Mouse (Mus musculus): ENCODE results near the gene Heg1. TPM values are rescaled to one million over a fixed set of nuclear protein-coding genes. Genes with fewer than 3 reads are reported as not detected.
A peak's percentile ranks its signal among the peaks of the same experiment; 100 is the strongest.

The Heg1 gene
- polyA plus RNA-seq, 1 experiment from 2014 or later = 17.2 TPM

- DNase-seq (ENCODE audit: low spot score) = peak; percentile 81
- no peak overlapping the region for H3K4me3 ChIP-seq (replicated peaks; ENCODE audit: low read depth, low read length)
- H3K9ac ChIP-seq (ENCODE audit: low read depth, low read length) = no peak overlapping the region
- H3K36me3 ChIP-seq (ENCODE audit: insufficient read depth, low read length) = no peaks in the 10 kb centered on the region
- 40% methylated on average over 5 of the region's 5 CpGs for WGBS
- TF ChIP-seq CTCF (IDR thresholded peaks at IDR 0.05; ENCODE audit: low read depth) = peak; percentile 87
- no peaks in the 10 kb centered on the region for H3K4me1 ChIP-seq (replicated peaks; ENCODE audit: insufficient read depth, low read length)
- H3K27ac ChIP-seq = no peak overlapping the region
- H3K27me3 ChIP-seq (ENCODE audit: insufficient read depth, low read length) = no peaks in the 10 kb centered on the region
- H3K4me2 ChIP-seq (ENCODE audit: low read length) = no peak overlapping the region
- ATAC-seq (replicated peaks; ENCODE audit: low FRiP score, low read depth) = no peak
- H3K9me3 ChIP-seq (replicated peaks; ENCODE audit: low read length) = no peaks in the 10 kb centered on the region
These were observed 113.7 kb downstream of the Heg1 start for GRCm38 (mm10) chr16:33797860-33798259.

- Histone ChIP-seq H3K36me3 (ENCODE audit: insufficient read depth, low read length) (no peaks in the 10 kb centered on the region), H3K27ac (no peak overlapping the region), H3K4me2 (ENCODE audit: low read length) (no peak overlapping the region), H3K9ac (ENCODE audit: low read depth, low read length) (no peak overlapping the region), H3K27me3 (ENCODE audit: insufficient read depth, low read length) (no peaks in the 10 kb centered on the region), H3K4me1 (replicated peaks; ENCODE audit: insufficient read depth, low read length) (no peaks in the 10 kb centered on the region), H3K9me3 (replicated peaks; ENCODE audit: low read length) (no peaks in the 10 kb centered on the region), H3K4me3 (replicated peaks; ENCODE audit: low read depth, low read length) (no peak overlapping the region)
- 75% methylated on average over 3 of the region's 3 CpGs for WGBS
- DNase-seq (ENCODE audit: low spot score) = no peak
- peak; percentile 24; the same call in 1 of the 2 replicates for TF ChIP-seq CTCF (IDR thresholded peaks at IDR 0.05; ENCODE audit: low read depth)
- no peak for ATAC-seq (replicated peaks; ENCODE audit: low FRiP score, low read depth)
These were observed 125.8 kb downstream of the Heg1 start for GRCm38 (mm10) chr16:33810002-33810401.

GRCm38 (mm10) chr16:33818413-33819165 lies 134.4 kb downstream of the Heg1 start:
- Histone ChIP-seq H3K9ac (ENCODE audit: low read depth, low read length) (no peak overlapping the region), H3K9me3 (replicated peaks; ENCODE audit: low read length) (no peaks in the 10 kb centered on the region), H3K36me3 (ENCODE audit: insufficient read depth, low read length) (no peaks in the 10 kb centered on the region), H3K4me1 (replicated peaks; ENCODE audit: insufficient read depth, low read length) (no peaks in the 10 kb centered on the region), H3K27me3 (ENCODE audit: insufficient read depth, low read length) (no peaks in the 10 kb centered on the region), H3K4me3 (replicated peaks; ENCODE audit: low read depth, low read length) (no peak overlapping the region), H3K4me2 (ENCODE audit: low read length) (no peak overlapping the region), H3K27ac (no peak overlapping the region)
- TF ChIP-seq CTCF (IDR thresholded peaks at IDR 0.05; ENCODE audit: low read depth) = no peak
- ATAC-seq (replicated peaks; ENCODE audit: low FRiP score, low read depth) (no peak), DNase-seq (ENCODE audit: low spot score) (no peak)
- WGBS = 79% methylated on average over 7 of the region's 7 CpGs

- ATAC-seq (replicated peaks; ENCODE audit: low FRiP score, low read depth) = no peak
- H3K9me3 ChIP-seq (replicated peaks; ENCODE audit: low read length) = no peaks in the 10 kb centered on the region
- H3K4me3 ChIP-seq (replicated peaks; ENCODE audit: low read depth, low read length) = no peak overlapping the region
- H3K27me3 ChIP-seq (ENCODE audit: insufficient read depth, low read length) = no peaks in the 10 kb centered on the region
- 20% methylated on average over 17 of the region's 17 CpGs for WGBS
- DNase-seq (ENCODE audit: low spot score) = peak; percentile 93
- H3K4me1 ChIP-seq (replicated peaks; ENCODE audit: insufficient read depth, low read length) = no peaks in the 10 kb centered on the region
- H3K9ac ChIP-seq (ENCODE audit: low read depth, low read length) = no peak overlapping the region
- H3K36me3 ChIP-seq (ENCODE audit: insufficient read depth, low read length) = no peaks in the 10 kb centered on the region
- peak; percentile 96 for TF ChIP-seq CTCF (IDR thresholded peaks at IDR 0.05; ENCODE audit: low read depth)
- H3K4me2 ChIP-seq (ENCODE audit: low read length) = no peak overlapping the region
- no peak overlapping the region for H3K27ac ChIP-seq
These were observed 136.4 kb downstream of the Heg1 start for GRCm38 (mm10) chr16:33820269-33821178.

Other genes starting within 250 kb of the Heg1 start
- 0.89 and 0.91 TPM in 2 replicates for gene Slc12a8, start 167.0 kb upstream of the Heg1 start, polyA plus RNA-seq (2015; fragmentation: Nextera tagmentation; extraction: Ambion mirVana)
- not detected in 2 replicates for gene Muc13, start 109.7 kb downstream of the Heg1 start, polyA plus RNA-seq (2015; fragmentation: Nextera tagmentation; extraction: Ambion mirVana)
- gene Itgb5, start 145.3 kb downstream of the Heg1 start, polyA plus RNA-seq (2015; fragmentation: Nextera tagmentation; extraction: Ambion mirVana) = 48.6 and 53.2 TPM in 2 replicates